Mouse (Mus musculus): ENCODE results near the gene Olfr1163. TPM values are rescaled to one million over a fixed set of nuclear protein-coding genes. Genes with fewer than 3 reads are reported as not detected.
"Not testable (repeated sequence)": the region's sequence is repeated elsewhere in the genome, so short reads cannot be mapped to it uniquely, and the experiment has no call there.

The Olfr1163 gene
- polyA plus RNA-seq (2017; shearing (Covaris generic)) = not detected

GRCm38 (mm10) chr2:88071730-88072129, at the start of gene Olfr1163:
TSS of gene Olfr1163 (minus strand) at chr2:88071830.
- ATAC-seq = no peak

DNA sequence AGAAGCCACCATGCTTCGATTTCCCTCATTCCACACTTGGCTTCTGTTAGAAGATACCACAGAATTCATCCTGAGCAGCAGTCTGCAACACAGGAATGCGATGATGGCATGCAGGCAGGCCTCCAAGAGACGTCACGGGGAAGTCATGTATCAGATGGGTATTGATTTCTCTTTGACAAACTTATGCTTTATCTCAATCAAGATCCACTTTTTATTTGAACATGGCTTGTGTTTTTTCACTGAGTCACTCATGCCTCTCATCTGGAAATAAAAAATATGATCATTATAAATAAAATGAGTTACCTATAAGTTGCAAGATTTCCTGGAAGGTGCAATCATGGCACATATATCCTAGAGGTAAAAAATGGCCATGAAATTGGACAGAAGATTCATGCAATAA, 22.2 kb upstream of the Olfr1163 start, which contains the start of gene Olfr1164:
TSS of gene Olfr1164 (minus strand) at position 101 of the 400 bp plus-strand sequence.
- ATAC-seq = no peak

DNA sequence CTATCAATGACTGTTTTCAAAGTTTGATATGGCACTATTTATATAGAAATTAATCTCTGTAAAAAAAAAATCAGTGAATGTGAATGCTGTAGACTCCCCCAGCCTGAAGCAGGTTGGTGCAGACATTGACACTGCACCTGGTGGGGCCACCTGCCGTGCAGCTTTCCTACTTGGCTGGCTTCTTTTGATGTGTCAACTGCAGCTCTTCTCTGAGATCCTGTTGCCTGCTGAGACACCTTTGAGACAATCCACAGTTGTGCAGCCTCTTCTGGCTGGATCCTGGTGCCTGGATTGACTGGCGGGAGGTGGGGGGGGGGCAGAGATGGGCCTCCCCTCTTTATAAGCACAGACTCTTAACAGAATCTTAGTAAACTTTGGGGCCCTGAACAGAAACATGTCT, 8.0 kb downstream of the Olfr1163 start:
- ATAC-seq = no peak

- ATAC-seq = no peak
Observed at GRCm38 (mm10) chr2:88051029-88051428, 20.6 kb downstream of the Olfr1163 start, which contains the start of gene Olfr1162. TSS of gene Olfr1162 (minus strand) at chr2:88051129.

- no peak for ATAC-seq
Observed at GRCm38 (mm10) chr2:88037599-88037998, 34.0 kb downstream of the Olfr1163 start, which contains the start of gene Olfr73. TSS of gene Olfr73 (minus strand) at chr2:88037699.

DNA sequence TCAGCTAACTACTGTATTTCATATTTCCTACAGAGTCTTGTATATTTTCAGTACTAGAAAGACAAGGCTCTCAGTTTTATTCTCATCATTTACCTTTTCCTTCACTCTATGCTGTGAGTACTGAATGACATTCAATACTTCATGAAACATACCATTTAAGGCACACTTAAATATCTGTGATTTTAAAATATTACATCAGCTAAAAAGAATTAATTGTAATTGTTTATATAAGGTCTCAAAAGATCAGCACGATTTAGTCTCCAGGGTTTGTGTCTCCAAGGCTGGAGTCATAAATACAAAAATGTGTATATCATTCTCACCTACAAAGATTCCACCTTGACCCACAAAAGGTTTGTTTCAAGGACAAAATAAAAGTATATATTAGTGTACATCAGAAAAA, 49.2 kb downstream of the Olfr1163 start, which contains the start of gene Olfr1161:
TSS of gene Olfr1161 (plus strand) at position 301 of the 400 bp plus-strand sequence.
- ATAC-seq = not testable (repeated sequence)

Other genes starting within 250 kb of the Olfr1163 start
- gene Olfr1148, start 241.3 kb downstream of the Olfr1163 start, polyA plus RNA-seq (2017; shearing (Covaris generic)) = not detected
- gene Olfr1150-ps1, start 227.8 kb downstream of the Olfr1163 start, polyA plus RNA-seq (2017; shearing (Covaris generic)) = not detected
- not detected for gene Olfr1151, start 216.0 kb downstream of the Olfr1163 start, polyA plus RNA-seq (2017; shearing (Covaris generic))
- not detected for gene Olfr1152, start 205.3 kb downstream of the Olfr1163 start, polyA plus RNA-seq (2017; shearing (Covaris generic))
- not detected for gene Olfr1153, start 176.9 kb downstream of the Olfr1163 start, polyA plus RNA-seq (2017; shearing (Covaris generic))
- not detected for gene Olfr1154, start 166.7 kb downstream of the Olfr1163 start, polyA plus RNA-seq (2017; shearing (Covaris generic))
- gene Olfr1155, start 126.7 kb downstream of the Olfr1163 start, polyA plus RNA-seq (2017; shearing (Covaris generic)) = not detected
- gene Olfr1156, start 118.7 kb downstream of the Olfr1163 start, polyA plus RNA-seq (2017; shearing (Covaris generic)) = under 1 TPM in 1 of 3 experiments, not detected in 2; 0.23 TPM
- gene Olfr1157, start 103.5 kb downstream of the Olfr1163 start, polyA plus RNA-seq (2017; shearing (Covaris generic)) = not detected
- gene Olfr74, start 97.2 kb downstream of the Olfr1163 start, polyA plus RNA-seq (2017; shearing (Covaris generic)) = not detected
- gene Olfr1158, start 81.7 kb downstream of the Olfr1163 start, polyA plus RNA-seq (2017; shearing (Covaris generic)) = not detected
- not detected for gene Olfr1160, start 63.6 kb downstream of the Olfr1163 start, polyA plus RNA-seq (2017; shearing (Covaris generic))
- not detected for gene Olfr1161, start 49.1 kb downstream of the Olfr1163 start, polyA plus RNA-seq (2017; shearing (Covaris generic))
- gene Olfr73, start 34.1 kb downstream of the Olfr1163 start, polyA plus RNA-seq (2017; shearing (Covaris generic)) = not detected
- not detected for gene Olfr1162, start 20.7 kb downstream of the Olfr1163 start, polyA plus RNA-seq (2017; shearing (Covaris generic))
- gene Olfr1164, start 22.1 kb upstream of the Olfr1163 start, polyA plus RNA-seq (2017; shearing (Covaris generic)) = not detected
- not detected for gene Olfr1166, start 56.4 kb upstream of the Olfr1163 start, polyA plus RNA-seq (2017; shearing (Covaris generic))
- gene Olfr1167, start 83.4 kb upstream of the Olfr1163 start, polyA plus RNA-seq (2017; shearing (Covaris generic)) = under 1 TPM in 1 of 3 experiments, not detected in 2; 0.15 TPM
- under 1 TPM in 1 of 3 experiments, not detected in 2; 0.38 TPM for gene Olfr1168, start 110.0 kb upstream of the Olfr1163 start, polyA plus RNA-seq (2017; shearing (Covaris generic))
- not detected for gene Olfr1170, start 156.5 kb upstream of the Olfr1163 start, polyA plus RNA-seq (2017; shearing (Covaris generic))
- gene Olfr1173, start 208.0 kb upstream of the Olfr1163 start, polyA plus RNA-seq (2017; shearing (Covaris generic)) = under 1 TPM in 1 of 3 experiments, not detected in 2; 0.16 TPM
- gene Olfr1174-ps, start 243.3 kb upstream of the Olfr1163 start, polyA plus RNA-seq (2017; shearing (Covaris generic)) = not detected